Mouse (Mus musculus) embryo, embryonic 9.5 days (tissue): ENCODE measurements around the gene Ildr1.
A peak's percentile ranks its signal among the peaks of the same experiment; 100 is the strongest.

Experiments
- DNase-seq: peaks from one replicate; pipeline ENCODE4 v3.0.0-alpha.2; 2017; ENCODE audit errors: extremely low spot score

Gene Ildr1

GRCm38 (mm10) chr16:36693818-36694413, at the start of gene Ildr1:
Gene Ildr1, plus strand, starts transcription at chr16:36693978.
- DNase-seq: peak; percentile 21

DNA sequence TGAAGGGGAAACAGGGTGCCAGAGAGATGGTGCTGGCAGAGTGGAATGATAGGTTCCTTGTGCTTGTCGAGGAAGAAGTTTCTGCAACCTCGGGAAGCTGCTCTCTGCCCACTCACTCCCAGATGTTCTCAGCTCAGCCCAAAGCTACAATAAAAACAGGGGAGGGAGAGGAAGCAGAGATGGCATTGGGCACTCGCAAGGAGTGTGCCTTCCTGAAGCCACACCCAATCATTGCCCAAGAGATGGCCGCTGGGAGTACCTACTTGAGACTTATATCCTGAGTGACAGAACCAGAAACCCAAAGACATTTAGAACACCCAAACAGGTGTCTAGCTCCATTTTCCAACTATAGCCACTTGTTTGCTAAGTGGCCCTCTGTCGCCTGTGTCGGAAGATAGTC, 48.7 kb upstream of the Ildr1 start:
- no peak for DNase-seq

GRCm38 (mm10) chr16:36649304-36649703, 44.5 kb upstream of the Ildr1 start:
- DNase-seq: no peak

DNA sequence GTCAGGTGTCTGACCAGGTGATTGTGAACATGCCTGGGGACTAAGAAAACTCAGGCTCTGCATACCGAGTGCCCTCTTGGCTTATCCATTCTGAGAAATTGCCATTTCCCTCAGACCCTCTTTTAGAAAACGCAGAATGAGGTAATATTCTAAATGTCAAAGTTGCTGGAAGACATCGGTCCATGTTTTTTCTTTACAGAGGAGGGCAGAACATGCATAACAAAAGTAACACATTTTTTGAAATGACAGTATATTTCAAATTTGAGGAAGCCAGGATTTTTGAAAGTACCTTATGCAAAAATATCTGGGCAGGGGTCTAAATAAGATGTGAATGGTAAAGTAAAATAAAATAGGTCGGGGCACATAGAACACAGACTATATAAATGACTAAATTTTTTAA, 43.3 kb upstream of the Ildr1 start:
- no peak for DNase-seq

DNA sequence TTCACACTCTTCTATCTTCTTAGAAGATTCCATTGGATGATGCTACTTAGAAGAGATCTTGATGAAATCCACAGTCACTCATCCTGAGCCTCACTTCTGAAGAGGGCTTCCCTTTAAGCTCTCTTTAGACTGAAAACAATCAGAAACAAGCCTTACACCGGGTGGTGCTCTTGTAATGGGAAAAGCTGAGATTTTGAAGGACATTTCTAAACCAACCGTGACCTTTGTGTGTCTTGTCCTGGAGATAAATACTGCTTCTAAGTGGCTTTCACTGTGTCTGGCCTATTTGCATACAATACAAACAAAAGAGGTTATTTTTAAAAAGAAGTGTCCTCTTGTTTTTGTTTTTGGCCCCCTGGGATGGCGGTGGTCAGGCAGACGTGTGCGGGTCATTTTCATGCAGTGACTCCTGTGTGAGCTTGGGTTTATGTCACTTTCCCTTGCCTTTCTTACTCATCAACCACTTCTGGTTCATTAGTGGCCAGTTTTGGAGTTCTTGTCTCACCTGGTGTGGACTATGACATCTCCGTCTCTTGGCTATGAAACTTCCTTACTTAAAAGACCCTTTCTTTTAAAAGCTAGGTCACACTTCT, 42.5 kb upstream of the Ildr1 start:
- no peak for DNase-seq

- DNase-seq: no peak
These were observed 38.6 kb upstream of the Ildr1 start for GRCm38 (mm10) chr16:36655199-36655598.

GRCm38 (mm10) chr16:36655910-36656309, 37.9 kb upstream of the Ildr1 start:
- no peak for DNase-seq

GRCm38 (mm10) chr16:36661330-36661729, 32.4 kb upstream of the Ildr1 start:
- no peak for DNase-seq

GRCm38 (mm10) chr16:36663484-36663883, 30.3 kb upstream of the Ildr1 start:
- no peak for DNase-seq

- no peak for DNase-seq
These were observed 28.0 kb upstream of the Ildr1 start, which contains the start of gene Cd86 for GRCm38 (mm10) chr16:36665782-36666181. Gene Cd86, minus strand, starts transcription at chr16:36666081.

- DNase-seq: no peak
These were observed 27.2 kb upstream of the Ildr1 start for GRCm38 (mm10) chr16:36666448-36667017.

DNA sequence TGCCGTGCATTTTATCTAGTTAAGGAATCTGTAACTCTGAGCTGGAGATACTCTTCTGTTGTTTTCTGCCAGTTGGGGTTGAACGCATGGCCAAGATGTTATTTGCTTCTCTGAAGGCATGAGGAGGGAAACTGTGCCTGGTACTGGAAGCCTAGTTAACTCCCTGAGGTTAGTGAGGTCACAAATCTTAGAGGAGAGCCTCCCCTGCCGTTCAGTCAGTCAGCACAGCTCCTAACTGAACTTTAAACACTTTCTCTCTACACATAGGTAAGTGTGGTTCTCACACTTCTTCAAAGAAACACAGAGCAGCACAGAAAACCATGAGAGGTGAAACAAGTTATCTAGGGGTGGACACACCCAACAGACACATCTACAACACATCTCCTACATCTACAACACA, 23.2 kb upstream of the Ildr1 start:
- no peak for DNase-seq

- no peak for DNase-seq
These were observed 20.6 kb upstream of the Ildr1 start for GRCm38 (mm10) chr16:36673196-36673595.

- no peak for DNase-seq
These were observed 19.1 kb upstream of the Ildr1 start for GRCm38 (mm10) chr16:36674457-36675204.

- no peak for DNase-seq
These were observed 18.5 kb upstream of the Ildr1 start for GRCm38 (mm10) chr16:36675304-36675703.

GRCm38 (mm10) chr16:36675902-36676301, 17.9 kb upstream of the Ildr1 start:
- no peak for DNase-seq

- no peak for DNase-seq
These were observed 11.9 kb upstream of the Ildr1 start for GRCm38 (mm10) chr16:36681829-36682228.

DNA sequence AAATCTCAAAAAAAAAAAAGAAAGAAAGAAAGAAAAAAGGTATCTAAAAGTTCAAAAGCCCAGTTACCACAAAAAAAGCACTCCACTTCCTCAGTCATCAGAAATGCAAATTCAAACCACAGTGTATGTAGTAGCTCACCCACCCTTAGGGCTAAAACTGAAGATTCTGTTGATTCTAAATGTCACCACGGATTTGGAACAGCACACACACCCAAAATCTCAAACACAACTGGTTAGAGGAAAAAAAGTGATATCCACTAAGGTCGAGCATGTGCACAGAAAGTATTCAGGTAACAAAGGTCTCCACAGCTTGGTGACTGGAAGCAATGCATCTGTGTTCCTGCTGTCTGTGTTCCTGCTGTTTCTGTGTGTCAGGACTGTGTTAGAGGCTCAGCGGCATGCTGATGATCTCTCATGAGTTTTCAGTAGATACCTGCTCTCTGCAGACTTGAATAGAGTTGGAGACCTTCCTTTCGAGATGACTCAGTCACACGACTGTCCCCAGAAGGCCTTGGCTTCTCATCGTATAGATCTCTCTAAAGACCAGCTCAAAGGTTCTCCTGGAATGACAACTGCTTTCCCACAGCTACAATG, 9.4 kb upstream of the Ildr1 start:
- no peak for DNase-seq

GRCm38 (mm10) chr16:36688076-36688475, 5.7 kb upstream of the Ildr1 start:
- DNase-seq: no peak

- no peak for DNase-seq
These were observed 2.3 kb upstream of the Ildr1 start for GRCm38 (mm10) chr16:36691484-36691883.

DNA sequence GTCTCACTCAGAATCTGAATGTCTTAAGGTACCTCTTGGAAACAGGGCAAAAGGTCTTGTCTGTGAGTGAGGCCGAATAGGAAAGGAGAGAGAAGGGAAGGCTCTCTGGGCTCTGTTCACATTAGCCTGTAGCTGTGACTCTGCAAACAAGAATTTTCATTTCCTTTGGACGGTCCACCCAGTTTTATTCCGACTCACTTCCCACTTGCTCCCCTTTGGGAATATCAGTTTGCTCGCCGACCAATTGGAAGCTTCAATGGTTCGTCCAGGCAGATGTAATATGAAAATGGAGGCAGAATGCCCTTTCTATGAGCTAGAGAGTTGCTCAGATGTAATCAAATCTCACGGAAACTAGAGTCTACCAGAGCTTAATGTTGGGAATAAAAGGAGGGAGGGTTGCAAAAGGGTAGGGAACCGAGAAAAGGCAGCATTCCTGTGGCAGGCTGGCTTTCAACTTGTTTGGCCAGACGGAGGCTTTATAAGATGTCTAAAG, 1.1 kb downstream of the Ildr1 start:
- no peak for DNase-seq

DNA sequence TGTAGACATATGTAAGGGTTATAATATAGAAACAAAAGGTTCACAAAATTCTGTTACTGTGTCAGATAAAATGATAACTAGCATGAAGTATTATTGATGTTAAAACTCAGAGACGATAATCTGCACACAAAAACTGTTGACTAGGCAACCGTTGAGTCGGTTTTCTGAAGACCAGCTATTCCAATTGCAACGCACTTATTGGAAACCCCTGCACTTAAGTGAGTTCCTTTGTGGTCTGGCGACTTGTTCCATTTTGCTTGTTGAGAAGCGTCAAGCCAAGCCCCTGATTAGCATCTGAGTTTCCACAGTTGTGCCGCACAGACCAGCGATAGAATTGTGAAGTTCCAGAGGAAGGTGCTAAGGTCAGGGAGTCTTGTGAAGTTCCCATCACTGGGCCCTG, 3.6 kb downstream of the Ildr1 start:
- DNase-seq: no peak
